Mouse (Mus musculus) fibroblast of lung, adult 2 months (primary cell): ENCODE results near the gene 4930564D02Rik.

Experiments
- DNase-seq: peaks from one replicate; pipeline ENCODE4 v3.0.0-alpha.2; 2011; ENCODE audit warnings: low read depth

The 4930564D02Rik gene

GRCm38 (mm10) chr3:105058627-105059513 lies 7.8 kb upstream of the 4930564D02Rik start:
- peak; percentile 60 for DNase-seq

GRCm38 (mm10) chr3:105059911-105060310 lies 6.7 kb upstream of the 4930564D02Rik start:
- peak; percentile 62 for DNase-seq

GRCm38 (mm10) chr3:105060992-105061391 lies 5.7 kb upstream of the 4930564D02Rik start:
- no peak for DNase-seq

GRCm38 (mm10) chr3:105061496-105061895 lies 5.1 kb upstream of the 4930564D02Rik start:
- DNase-seq: peak; percentile 58

GRCm38 (mm10) chr3:105061991-105062390 lies 4.7 kb upstream of the 4930564D02Rik start:
- no peak for DNase-seq

GRCm38 (mm10) chr3:105062676-105063075 lies 4.0 kb upstream of the 4930564D02Rik start:
- DNase-seq: no peak

GRCm38 (mm10) chr3:105070553-105070952 lies 3.9 kb downstream of the 4930564D02Rik start:
- DNase-seq: no peak

GRCm38 (mm10) chr3:105071251-105071650 lies 4.6 kb downstream of the 4930564D02Rik start:
- DNase-seq: no peak

- no peak for DNase-seq
Measured at GRCm38 (mm10) chr3:105072536-105072935, 5.9 kb downstream of the 4930564D02Rik start.

GRCm38 (mm10) chr3:105075796-105076195 lies 9.2 kb downstream of the 4930564D02Rik start:
- no peak for DNase-seq

GRCm38 (mm10) chr3:105078231-105078826 lies 11.7 kb downstream of the 4930564D02Rik start:
- DNase-seq: peak; percentile 78

GRCm38 (mm10) chr3:105087344-105087743 lies 20.7 kb downstream of the 4930564D02Rik start:
- DNase-seq: no peak

- no peak for DNase-seq
Measured at GRCm38 (mm10) chr3:105088638-105089037, 22.0 kb downstream of the 4930564D02Rik start.

GRCm38 (mm10) chr3:105090147-105090546 lies 23.5 kb downstream of the 4930564D02Rik start:
- no peak for DNase-seq

- DNase-seq: peak; percentile 70
Measured at GRCm38 (mm10) chr3:105090981-105091380, 24.3 kb downstream of the 4930564D02Rik start.

- no peak for DNase-seq
Measured at GRCm38 (mm10) chr3:105092721-105093505, 26.3 kb downstream of the 4930564D02Rik start.

GRCm38 (mm10) chr3:105094448-105094847 lies 27.8 kb downstream of the 4930564D02Rik start:
- no peak for DNase-seq

GRCm38 (mm10) chr3:105095026-105095425 lies 28.4 kb downstream of the 4930564D02Rik start:
- DNase-seq: no peak

GRCm38 (mm10) chr3:105097581-105097980 lies 30.9 kb downstream of the 4930564D02Rik start:
- no peak for DNase-seq

- no peak for DNase-seq
Measured at GRCm38 (mm10) chr3:105099526-105100269, 33.1 kb downstream of the 4930564D02Rik start.

- DNase-seq: no peak
Measured at GRCm38 (mm10) chr3:105100270-105100589, 33.6 kb downstream of the 4930564D02Rik start.

- DNase-seq: no peak
Measured at GRCm38 (mm10) chr3:105105827-105106226, 39.2 kb downstream of the 4930564D02Rik start.
